Mouse (Mus musculus) Patski (cell line): ENCODE results near the gene Kif1b. TPM values are rescaled to one million over a fixed set of nuclear protein-coding genes. Genes with fewer than 3 reads are reported as not detected.
A peak's percentile ranks its signal among the peaks of the same experiment; 100 is the strongest.

Experiments
- ATAC-seq: fragments of 100-300 bp; one replicate; pipeline ENCODE4 v1.8.0; 2021
- CTCF ChIA-PET: fragments of 350-600 bp; sonication (Branson Sonifier 250); formaldehyde crosslinking; loops from one replicate; lab custom pipeline; 2022; ENCODE audit warnings: inconsistent platforms; lab: Charles Lee
- POLR2A ChIA-PET: fragments of 350-600 bp; sonication (Branson Sonifier 250); formaldehyde crosslinking; loops from one replicate; lab custom pipeline; 2022; ENCODE audit warnings: antibody characterized with exemption, inconsistent platforms; lab: Charles Lee
- DNase-seq: peaks from one replicate; pipeline ENCODE4 v3.0.0-alpha.2; 2011; ENCODE audit warnings: low read depth, low spot score
- H3K27me3 ChIP-seq: fragments of 371-371 bp; one replicate; pipeline ENCODE4 v1.5.1; 2021
- CTCF ChIP-seq: fragments of 100-300 bp; IDR thresholded peaks from one replicate; pipeline ENCODE4 v1.5.1; 2021
- in situ Hi-C: fragments of 300-500 bp; cut with MboI; formaldehyde crosslinking; loops from 3 replicates; pipeline ENCODE4 v1.11.1; 2018; ENCODE audit warnings: low pct_unique_long_range_greater_than_20kb, mixed read lengths
- polyA plus RNA-seq: library from polyadenylated mRNA; unstranded; gene quantifications from one replicate; pipeline ENCODE4 v1.2.3, GENCODE M21; 2021

The Kif1b gene
- polyA plus RNA-seq = 32.9 TPM

DNA sequence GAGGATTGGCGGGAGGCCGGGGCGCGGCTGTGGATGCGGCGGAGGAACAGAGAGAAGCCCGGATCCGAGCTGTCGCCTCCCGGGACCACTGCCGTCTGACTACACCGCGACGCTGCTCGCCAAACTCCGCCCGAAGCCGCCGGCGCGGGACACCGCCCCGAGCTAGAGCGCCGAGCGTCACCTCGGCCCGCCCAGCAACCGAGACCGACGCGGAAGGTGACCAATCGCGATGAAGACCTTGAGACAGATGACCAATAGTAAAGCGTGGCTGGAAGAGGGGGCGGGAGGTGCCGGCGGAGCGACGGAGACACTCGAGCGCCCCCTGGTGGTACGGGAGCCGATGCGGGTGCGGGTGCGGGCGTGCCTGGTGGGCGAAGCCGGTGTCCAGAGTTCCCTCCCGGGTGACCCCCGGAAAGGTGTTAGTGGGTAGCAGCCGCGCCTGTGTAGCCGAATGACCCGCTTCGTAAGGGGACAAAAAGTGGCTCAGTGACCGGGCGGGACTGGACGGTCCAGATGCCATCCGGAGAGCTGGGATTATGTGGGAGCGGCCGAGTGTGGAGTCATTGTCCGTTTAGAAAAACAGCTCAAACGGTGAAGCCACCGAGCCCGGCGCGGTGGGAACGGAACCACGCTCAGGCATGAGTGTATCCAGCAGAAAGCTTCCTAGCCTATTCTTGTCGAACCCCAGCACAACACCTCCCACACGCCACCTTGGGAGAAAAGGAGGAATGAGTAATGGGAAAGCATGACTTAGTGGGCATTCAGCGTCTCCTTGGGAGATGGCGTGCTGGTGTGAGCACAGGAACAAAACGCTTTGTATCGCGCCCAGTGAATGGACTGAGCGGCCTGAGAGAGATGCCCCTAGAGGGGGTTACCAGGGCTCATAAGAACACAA, at the start of gene Kif1b:
Gene Kif1b (minus strand): TSS at position 98 of the 895 bp plus-strand sequence.
- TF ChIP-seq CTCF = peak; percentile 99
- DNase-seq = peak; percentile 77
- ChIA-PET POLR2A (interaction anchor here (0.6 to 1.7 kb wide), 3 partner anchors 53 to 126 kb away, joined by 3 to 4 read pairs (median 3); no protein-coding TSS in a partner anchor), CTCF (interaction anchor here (0.6 to 2.1 kb wide), 18 partner anchors 12 to 163 kb away, joined by 3 to 9 read pairs (median 4); no protein-coding TSS in a partner anchor)
- ATAC-seq = peak; percentile 92
- H3K27me3 ChIP-seq = no peaks in the 10 kb centered on the region
- in situ Hi-C loops = no loop called here

DNA sequence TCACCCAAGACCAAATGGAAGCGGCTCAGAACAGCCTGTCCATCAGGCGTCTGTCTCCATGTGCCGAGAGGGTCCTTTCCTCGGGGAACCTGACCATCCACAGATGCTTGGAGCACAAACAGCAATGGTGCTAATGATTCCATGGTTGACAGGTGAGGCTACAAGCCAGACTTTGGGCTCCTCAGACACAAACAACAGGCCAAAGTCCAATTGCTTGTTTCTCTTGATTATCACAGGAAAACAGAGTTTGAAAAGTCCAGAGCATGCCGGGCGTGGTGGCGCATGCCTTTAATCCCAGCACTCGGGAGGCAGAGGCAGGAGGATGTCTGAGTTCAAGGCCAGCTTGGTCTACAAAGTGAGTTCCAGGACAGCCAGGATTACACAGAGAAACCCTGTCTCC, 47.2 kb upstream of the Kif1b start:
- H3K27me3 ChIP-seq = no peaks in the 10 kb centered on the region
- DNase-seq (no peak), ATAC-seq (no peak)
- in situ Hi-C loops = no loop called here
- no peak for TF ChIP-seq CTCF
- ChIA-PET CTCF (no interaction called here), POLR2A (no interaction called here)

DNA sequence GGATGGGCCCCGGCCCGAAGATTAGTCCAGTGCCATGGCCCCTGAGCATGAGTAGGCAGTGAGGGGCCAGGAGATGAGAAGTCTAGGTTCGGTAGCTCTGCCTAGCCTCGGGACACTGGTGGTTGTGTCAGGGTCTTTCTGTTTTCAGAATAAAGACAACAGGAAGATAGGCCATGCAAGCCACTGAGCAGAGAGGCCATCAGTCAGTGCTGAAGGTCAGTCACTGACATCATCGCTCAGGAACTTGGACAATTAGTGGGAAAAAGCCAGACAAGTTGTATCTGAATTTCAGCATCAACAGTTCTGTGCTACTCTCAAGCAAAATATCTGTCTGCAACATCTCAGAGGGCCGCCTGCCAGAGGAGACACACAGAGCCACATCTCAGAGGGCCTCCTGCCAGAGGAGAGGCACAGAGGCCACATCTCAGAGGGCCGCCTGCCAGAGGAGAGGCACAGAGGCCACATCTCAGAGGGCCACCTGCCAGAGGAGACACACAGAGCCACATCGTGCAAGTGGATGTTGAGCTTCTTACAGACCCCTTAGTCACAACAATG, 44.2 kb upstream of the Kif1b start:
- in situ Hi-C loops = no loop called here
- ChIA-PET CTCF (interaction anchor here (1.2 kb wide), 1 partner anchor 21 kb away, joined by 5 read pairs; no protein-coding TSS in a partner anchor), POLR2A (interaction anchor here (0.6 to 1.3 kb wide), 3 partner anchors 12 to 481 kb away, joined by 3 to 4 read pairs (median 3); no protein-coding TSS in a partner anchor)
- no peak for TF ChIP-seq CTCF
- DNase-seq = no peak
- no peak for ATAC-seq
- no peaks in the 10 kb centered on the region for H3K27me3 ChIP-seq

DNA sequence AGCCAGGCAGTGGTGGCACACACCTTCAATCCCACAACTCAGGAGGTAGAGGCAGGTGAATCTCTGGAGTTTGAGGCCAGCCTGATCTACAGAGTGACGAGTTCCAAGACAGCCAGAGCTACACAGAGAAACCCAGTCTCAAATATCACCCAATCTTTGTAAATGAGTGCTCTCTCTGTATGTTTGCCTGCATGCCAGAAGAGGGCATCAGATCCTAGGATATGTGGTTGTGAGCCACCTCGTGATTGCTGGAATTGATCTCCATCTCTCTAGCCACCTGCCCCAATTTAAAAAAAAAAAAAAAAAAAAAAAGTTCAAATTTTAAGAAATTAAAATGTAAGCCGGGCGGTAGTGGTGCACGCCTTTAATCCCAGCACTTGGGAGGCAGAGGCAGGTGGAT, 41.5 kb upstream of the Kif1b start:
- ChIA-PET CTCF (interaction anchor here (0.9 kb wide), 1 partner anchor 10 kb away, joined by 3 read pairs; no protein-coding TSS in a partner anchor), POLR2A (no interaction called here)
- in situ Hi-C loops = loop anchor here (10.0 kb wide), 1 partner anchor 196 kb away; no protein-coding TSS in a partner anchor
- DNase-seq (no peak), ATAC-seq (no peak)
- no peaks in the 10 kb centered on the region for H3K27me3 ChIP-seq
- TF ChIP-seq CTCF = no peak

DNA sequence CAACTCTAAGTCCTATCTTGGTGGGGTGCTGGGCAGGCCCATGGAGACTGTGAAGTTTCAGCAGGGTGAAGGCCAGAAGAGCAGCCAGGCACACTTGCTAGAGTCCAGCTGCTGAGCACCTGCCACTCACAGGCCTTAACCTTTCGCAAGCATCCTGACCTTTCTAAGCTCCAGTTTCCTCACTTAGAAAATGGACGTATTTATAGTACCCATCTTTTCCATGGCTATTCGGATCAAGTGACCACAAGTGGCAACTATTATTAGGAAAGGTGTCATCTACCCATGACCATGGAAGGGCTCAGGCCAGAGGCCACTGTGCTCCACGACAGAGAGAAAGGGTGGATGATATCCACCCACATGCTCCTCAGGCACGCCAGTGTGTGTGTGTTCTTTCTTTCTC, 38.4 kb upstream of the Kif1b start:
- no peaks in the 10 kb centered on the region for H3K27me3 ChIP-seq
- ChIA-PET CTCF (no interaction called here), POLR2A (no interaction called here)
- no peak for TF ChIP-seq CTCF
- DNase-seq (no peak), ATAC-seq (no peak)
- in situ Hi-C loops = loop anchor here (10.0 kb wide), 1 partner anchor 199 kb away; no protein-coding TSS in a partner anchor

DNA sequence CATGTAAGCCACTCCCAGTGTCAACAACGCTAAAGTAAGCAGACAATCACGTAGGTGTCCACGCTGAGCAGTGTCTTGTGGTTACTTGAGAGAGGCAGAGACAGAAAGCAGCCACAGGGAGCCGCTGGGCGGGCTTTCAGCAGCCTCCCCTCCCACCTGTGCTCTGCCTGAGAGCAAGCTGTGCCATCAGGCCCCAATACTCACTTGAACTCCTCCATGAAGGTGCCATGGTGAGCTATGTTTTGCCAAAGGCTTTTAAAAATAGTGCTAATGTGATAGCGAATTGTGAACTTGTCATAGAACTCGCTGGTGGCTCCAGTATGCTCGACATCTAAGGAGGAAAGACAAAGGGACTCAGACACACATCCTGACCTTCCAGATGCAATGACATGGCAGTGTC, 36.8 kb upstream of the Kif1b start:
- CTCF ChIA-PET = no interaction called here
- DNase-seq (no peak), ATAC-seq (no peak)
- TF ChIP-seq CTCF = no peak
- in situ Hi-C loops = loop anchor here (10.0 kb wide), 1 partner anchor 200 kb away; no protein-coding TSS in a partner anchor
- POLR2A ChIA-PET = no interaction called here
- H3K27me3 ChIP-seq = no peaks in the 10 kb centered on the region

DNA sequence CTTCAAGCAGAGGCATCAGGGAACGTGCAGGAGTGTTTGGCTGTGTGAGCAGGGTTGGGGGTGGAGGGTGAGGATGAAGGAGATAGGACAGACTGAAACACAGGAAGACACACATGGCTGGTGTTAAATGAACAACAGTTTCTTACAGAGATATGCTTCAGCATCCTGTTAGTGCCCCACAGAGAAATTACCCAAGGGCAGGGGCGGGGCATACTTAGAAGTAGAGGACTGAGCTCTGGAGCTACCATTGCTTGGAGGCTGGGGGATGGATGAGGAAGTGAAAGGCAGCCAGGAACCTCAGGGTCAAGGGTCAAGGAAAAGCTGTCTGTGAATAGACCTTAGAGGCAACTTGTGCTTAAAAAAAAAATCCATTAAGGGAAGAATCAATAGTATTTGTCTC, 33.2 kb upstream of the Kif1b start:
- no peaks in the 10 kb centered on the region for H3K27me3 ChIP-seq
- no peak for TF ChIP-seq CTCF
- ATAC-seq (no peak), DNase-seq (no peak)
- CTCF ChIA-PET = no interaction called here
- in situ Hi-C loops = loop anchor here (10.0 kb wide), 1 partner anchor 204 kb away; no protein-coding TSS in a partner anchor
- POLR2A ChIA-PET = interaction anchor here (0.6 to 1.3 kb wide), 2 partner anchors 11 to 160 kb away, joined by 3 read pairs; no protein-coding TSS in a partner anchor

DNA sequence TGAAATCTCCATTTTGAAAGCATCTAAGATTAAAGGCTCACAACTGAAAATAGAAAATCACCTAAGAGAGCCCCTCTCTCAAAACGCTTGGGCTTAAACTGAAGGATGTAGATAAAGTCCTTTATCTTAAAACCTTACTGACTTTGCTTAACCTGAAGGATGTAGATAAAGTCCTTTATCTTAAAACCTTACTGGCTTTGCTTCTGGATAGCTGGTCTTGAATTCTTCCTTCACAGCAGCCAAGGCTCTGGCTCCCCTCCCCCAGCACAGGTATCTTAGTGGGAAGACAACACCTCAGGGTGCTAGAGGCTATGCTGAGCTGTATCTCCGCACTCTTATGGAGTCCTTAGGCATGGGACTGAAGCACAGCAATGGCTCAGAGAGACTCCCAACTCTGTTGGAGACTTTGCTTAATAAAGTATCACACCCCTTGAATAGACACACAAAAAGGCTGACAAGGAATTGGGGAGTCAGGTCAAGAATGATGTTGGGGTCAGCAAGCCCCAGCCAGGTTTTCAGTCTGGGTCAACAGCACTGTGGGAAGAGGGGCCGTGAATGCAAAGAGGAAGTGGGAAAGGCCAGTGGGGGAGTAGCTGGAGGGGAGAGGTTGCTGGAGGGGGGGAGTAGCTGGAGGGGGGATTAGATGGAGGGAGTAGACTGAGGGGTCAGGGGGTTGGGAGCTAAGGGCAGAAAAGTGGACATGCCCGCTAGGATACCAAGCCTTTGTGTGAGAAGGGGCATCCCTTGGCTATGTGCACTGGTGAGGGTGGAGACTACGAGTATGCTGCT, 32.1 kb upstream of the Kif1b start:
- in situ Hi-C loops = loop anchor here (10.0 kb wide), 1 partner anchor 205 kb away; no protein-coding TSS in a partner anchor
- no peak for TF ChIP-seq CTCF

DNA sequence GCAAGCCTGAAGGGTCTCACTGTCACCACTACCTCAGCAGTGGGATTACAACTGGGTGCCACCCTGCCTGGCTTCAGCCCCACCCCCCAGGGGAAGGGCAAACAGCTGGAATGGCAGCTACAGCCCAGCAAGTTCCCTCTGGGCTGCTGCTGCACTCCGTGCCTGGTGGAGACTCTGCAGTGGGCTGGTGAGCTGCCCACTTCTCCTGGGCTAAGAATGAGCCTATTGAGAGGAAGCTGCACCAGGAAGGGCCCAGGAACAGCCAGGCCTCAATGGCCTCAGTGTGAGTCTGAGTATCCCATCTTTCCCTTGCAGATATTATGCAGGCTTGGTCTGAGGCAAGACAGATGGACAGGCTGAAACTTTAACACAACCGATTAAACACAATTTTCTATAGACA, 30.6 kb upstream of the Kif1b start:
- ATAC-seq (no peak), DNase-seq (no peak)
- ChIA-PET POLR2A (no interaction called here), CTCF (no interaction called here)
- no peaks in the 10 kb centered on the region for H3K27me3 ChIP-seq
- in situ Hi-C loops = no loop called here
- no peak for TF ChIP-seq CTCF

More for the DNA sequence above, 32.1 kb upstream of the Kif1b start:
- ChIA-PET CTCF (no interaction called here), POLR2A (interaction anchor here (1.3 kb wide), 1 partner anchor 12 kb away, joined by 3 read pairs; no protein-coding TSS in a partner anchor)
- no peak for DNase-seq
- no peaks in the 10 kb centered on the region for H3K27me3 ChIP-seq
- no peak for ATAC-seq

DNA sequence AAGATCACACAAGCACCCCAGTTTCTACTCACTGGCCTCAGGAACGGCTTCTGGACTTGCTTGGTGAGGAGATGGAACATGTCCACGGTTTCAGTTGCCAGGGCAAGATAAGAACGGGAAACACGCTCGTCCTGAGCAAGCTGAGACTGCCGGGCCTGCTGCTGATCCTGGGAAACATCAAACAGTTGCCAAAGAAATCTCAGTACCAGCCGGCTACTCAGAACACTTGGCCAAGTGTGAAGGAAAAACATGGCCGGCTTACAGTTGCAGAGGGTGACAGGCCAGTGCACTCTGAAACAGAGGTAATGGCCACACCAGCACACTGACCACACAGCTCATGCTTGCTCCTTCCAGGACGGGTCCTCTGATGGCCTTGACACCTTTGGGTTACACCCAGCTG, 29.9 kb upstream of the Kif1b start:
- POLR2A ChIA-PET = no interaction called here
- DNase-seq (no peak), ATAC-seq (no peak)
- in situ Hi-C loops = no loop called here
- TF ChIP-seq CTCF = no peak
- H3K27me3 ChIP-seq = no peaks in the 10 kb centered on the region
- CTCF ChIA-PET = no interaction called here
